Mouse (Mus musculus) erythroblast, embryonic 14.5 days (primary cell): ENCODE measurements around the gene Tex9.

ENCODE experiments used
- GATA1 ChIP-seq: IDR thresholded peaks from 2 replicates; pipeline ENCODE4 v1.6.1; 2012; ENCODE audit warnings: low read length, inconsistent platforms, mixed read lengths
- TAL1 ChIP-seq: IDR thresholded peaks from 3 replicates; pipeline ENCODE4 v1.6.1; 2012; ENCODE audit warnings: low read length, inconsistent platforms, mixed read lengths

DNA sequence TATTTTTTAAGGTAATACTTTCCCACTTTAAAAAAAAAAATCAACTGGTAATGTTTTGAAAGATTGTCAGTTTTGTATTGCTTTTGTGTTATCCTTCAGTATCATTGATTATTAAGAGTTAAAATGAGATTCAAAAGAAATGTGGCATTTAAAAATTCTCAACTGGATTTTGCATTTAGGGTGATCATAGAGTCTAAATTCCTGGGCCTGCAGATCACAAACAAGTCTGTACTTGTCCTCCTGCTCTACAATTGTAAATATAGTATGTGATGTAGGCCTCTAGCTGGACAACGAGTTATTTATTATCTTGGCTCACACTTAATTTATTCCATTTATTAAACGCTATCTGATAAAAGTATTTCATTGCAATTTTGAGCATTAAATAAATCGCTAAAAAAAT, 43.4 kb upstream of the Tex9 start:
- TF ChIP-seq TAL1 (no peak), GATA1 (no peak)
